Mouse (Mus musculus) heart, embryonic 11.5 days (tissue): Measurements from ENCODE around the gene Ano9. TPM values are rescaled to one million over a fixed set of nuclear protein-coding genes. Genes with fewer than 3 reads are reported as not detected.

Source experiments
- ATAC-seq: fragments of 200-750 bp; cut with Nextera tagmentation; replicated peaks from 2 replicates; pipeline ENCODE4 v1.8.0; 2017; ENCODE audit warnings: moderate library complexity; ENCODE audit not compliant: insufficient number of reproducible peaks, low FRiP score, low TSS enrichment
- H3K27ac ChIP-seq: fragments of 300-500 bp; sonication (generic); 2 replicates; pipeline ENCODE4 v1.5.1; 2014; ENCODE audit warnings: mild to moderate bottlenecking, low read depth, low read length
- H3K27me3 ChIP-seq: fragments of 300-500 bp; sonication (generic); 2 replicates; pipeline ENCODE4 v1.6.1; 2014; ENCODE audit warnings: mild to moderate bottlenecking, low read length, mixed read lengths; ENCODE audit not compliant: control insufficient read depth, insufficient read depth
- H3K36me3 ChIP-seq: fragments of 300-500 bp; sonication (generic); 2 replicates; pipeline ENCODE4 v1.6.1; 2014; ENCODE audit warnings: mild to moderate bottlenecking, low read length, moderate library complexity, mixed read lengths; ENCODE audit not compliant: control insufficient read depth, insufficient read depth
- H3K4me1 ChIP-seq: fragments of 300-500 bp; sonication (generic); 2 replicates; pipeline ENCODE4 v1.6.1; 2014; ENCODE audit warnings: low read length; ENCODE audit not compliant: control insufficient read depth, insufficient read depth
- H3K4me2 ChIP-seq: fragments of 300-500 bp; sonication (generic); 2 replicates; pipeline ENCODE4 v1.6.1; 2014; ENCODE audit warnings: mild to moderate bottlenecking, moderate library complexity
- H3K4me3 ChIP-seq: fragments of 300-500 bp; sonication (generic); 2 replicates; pipeline ENCODE4 v1.5.1; 2014; ENCODE audit warnings: low read depth, low read length
- H3K9ac ChIP-seq: fragments of 300-500 bp; sonication (generic); 2 replicates; pipeline ENCODE4 v1.6.1; 2014; ENCODE audit warnings: mild to moderate bottlenecking, low read depth, low read length, moderate library complexity
- H3K9me3 ChIP-seq: fragments of 300-500 bp; sonication (generic); replicated peaks from 2 replicates; pipeline ENCODE4 v1.6.1; 2016; ENCODE audit warnings: low read length; ENCODE audit not compliant: control insufficient read depth
- WGBS: fragments of 180-500 bp; shearing (Covaris S2); extraction: QIAGEN DNeasy Blood & Tissue Kit; methylation state at CpG from one replicate; pipeline ENCODE4 v1.1.7; 2014; ENCODE audit not compliant: insufficient replicate concordance; 5-methylcytosine and 5-hydroxymethylcytosine counted together
- polyA plus RNA-seq: library from polyadenylated mRNA; unstranded; fragments of >200 nt; fragmentation: Nextera tagmentation; extraction: Ambion mirVana; gene quantifications from 2 replicates; pipeline ENCODE4 v1.2.1, GENCODE M21; 2014

Gene Ano9
- polyA plus RNA-seq, 1 experiment from 2014 or later = 0.31 TPM

DNA sequence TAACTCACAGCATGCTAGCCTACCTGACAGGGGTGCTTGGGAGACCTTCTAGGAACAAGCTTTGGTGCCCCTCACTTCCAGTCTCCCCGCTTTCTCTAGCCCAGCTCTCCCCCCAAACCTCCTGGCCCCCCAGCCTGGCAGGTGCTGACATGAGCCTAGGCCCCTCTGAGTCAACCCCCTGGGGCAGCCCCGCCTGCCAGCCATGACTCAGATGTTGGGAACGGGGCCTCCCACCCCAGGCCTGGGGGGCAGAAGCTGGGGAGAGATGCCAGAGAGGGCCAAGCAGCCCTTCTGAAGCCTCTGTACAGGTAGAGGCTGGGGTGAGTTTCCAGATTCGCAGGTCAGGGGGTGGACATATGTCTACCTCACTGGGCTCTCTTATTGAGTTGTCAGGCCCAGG, 38.7 kb downstream of the Ano9 start:
- Histone ChIP-seq H3K27ac (no peak overlapping the region), H3K9me3 (no peaks in the 10 kb centered on the region), H3K9ac (no peak overlapping the region), H3K4me2 (no peak overlapping the region), H3K27me3 (peaks cover 69% of the 10 kb centered on the region), H3K4me1 (no peaks in the 10 kb centered on the region), H3K36me3 (no peaks in the 10 kb centered on the region), H3K4me3 (no peak overlapping the region)
- 79% methylated on average over 4 of the region's 4 CpGs for WGBS
- no peak for ATAC-seq

DNA sequence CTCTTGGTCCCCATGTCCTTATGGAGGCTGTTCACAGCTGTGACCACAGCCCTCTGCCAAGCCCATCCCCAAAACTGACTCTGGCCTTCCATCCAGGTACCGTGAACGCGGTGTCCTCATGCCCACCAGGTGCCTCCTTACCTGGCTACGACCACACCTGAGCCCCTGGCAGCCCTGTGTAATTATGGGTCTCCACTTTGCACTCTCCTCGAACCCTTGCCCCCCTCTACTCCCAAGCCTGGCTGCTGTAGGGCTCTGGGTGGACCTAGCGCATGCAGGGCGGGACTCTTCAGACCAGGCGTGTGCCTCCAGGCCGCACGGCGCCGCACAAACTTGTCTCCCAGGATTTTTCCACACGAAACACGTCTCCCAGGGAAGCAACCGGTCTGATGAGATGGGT, 39.8 kb downstream of the Ano9 start, which contains the start of gene Pkp3:
Gene Pkp3, plus strand, starts transcription at position 378 of the 400 bp plus-strand sequence.
- H3K27ac ChIP-seq = no peak within 1 kb of the TSS
- ATAC-seq = no peak
- WGBS = 82% methylated on average over 15 of the region's 15 CpGs
- no peak within 1 kb of the TSS for H3K9ac ChIP-seq
- H3K4me1 ChIP-seq = no peaks in the 10 kb centered on the region
- H3K9me3 ChIP-seq = no peaks in the 10 kb centered on the region
- peaks cover 72% of the 10 kb centered on the region for H3K27me3 ChIP-seq
- H3K4me3 ChIP-seq = no peak within 1 kb of the TSS
- H3K36me3 ChIP-seq = no peaks in the 10 kb centered on the region
- no peak within 1 kb of the TSS for H3K4me2 ChIP-seq

DNA sequence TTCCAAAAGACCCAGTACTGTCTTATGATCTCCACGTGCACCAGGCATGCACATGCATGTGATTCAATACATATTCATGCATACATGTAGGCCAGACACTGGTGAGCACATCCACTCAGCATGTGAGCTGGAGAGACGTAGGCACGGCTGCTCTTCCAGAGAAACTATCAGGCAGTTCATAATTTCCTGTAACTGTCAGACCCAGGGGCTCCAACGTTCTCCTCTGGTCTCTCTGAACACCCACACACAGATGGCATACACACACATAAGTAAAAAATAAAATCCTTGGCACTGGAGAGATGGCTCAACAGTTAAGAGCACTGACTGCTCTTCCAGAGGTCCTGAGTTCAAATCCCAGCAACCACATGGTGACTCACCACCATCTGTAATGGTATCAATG, 43.8 kb downstream of the Ano9 start:
- ATAC-seq = no peak
- Histone ChIP-seq H3K27ac (no peak overlapping the region), H3K36me3 (no peaks in the 10 kb centered on the region), H3K4me2 (no peak overlapping the region), H3K4me1 (peaks cover 4% of the 10 kb centered on the region), H3K9me3 (no peaks in the 10 kb centered on the region), H3K9ac (no peak overlapping the region), H3K27me3 (peaks cover 68% of the 10 kb centered on the region), H3K4me3 (no peak overlapping the region)
- 75% methylated on average over 4 of the region's 4 CpGs for WGBS

DNA sequence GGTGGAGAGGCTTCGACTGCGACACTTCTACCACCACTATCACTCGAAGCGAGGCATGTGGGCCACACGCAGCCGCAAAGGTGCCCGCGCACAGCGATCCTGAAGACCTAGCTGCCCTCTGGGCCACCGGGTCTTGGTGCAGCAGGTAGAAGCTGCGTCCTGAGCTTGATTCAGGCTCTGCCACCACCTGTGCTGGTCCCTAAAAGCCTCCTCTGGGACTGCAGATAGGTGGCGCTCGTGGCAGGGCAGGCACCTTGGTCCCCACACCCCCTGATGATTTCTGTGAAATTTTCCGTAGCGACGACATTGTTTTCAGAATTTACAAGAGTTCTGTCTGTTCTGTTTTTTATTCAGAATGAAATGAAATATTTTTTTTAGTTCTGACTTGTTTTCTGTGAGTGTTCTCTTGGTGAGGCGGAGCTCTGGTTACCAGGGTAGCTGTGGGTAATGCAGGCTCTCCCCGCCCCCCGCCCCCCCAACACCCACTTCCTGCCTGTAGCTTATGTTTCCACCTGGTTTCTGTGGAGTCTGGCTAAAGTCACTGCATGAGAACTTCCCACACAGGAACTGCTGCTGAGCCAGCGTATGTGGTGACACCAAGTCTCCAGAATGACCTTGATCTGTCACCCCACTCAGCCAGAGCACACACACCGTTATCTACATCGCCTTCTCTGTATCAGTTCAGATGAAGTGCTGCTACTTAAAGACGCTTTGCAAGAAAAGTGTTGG, 45.4 kb downstream of the Ano9 start:
- WGBS = 18% methylated on average over 23 of the region's 23 CpGs
- Histone ChIP-seq H3K4me1 (peaks cover 4% of the 10 kb centered on the region), H3K27ac (no peak overlapping the region), H3K9ac (no peak overlapping the region), H3K9me3 (no peaks in the 10 kb centered on the region), H3K27me3 (peaks cover 70% of the 10 kb centered on the region), H3K4me3 (no peak overlapping the region), H3K4me2 (no peak overlapping the region), H3K36me3 (no peaks in the 10 kb centered on the region)
- no peak for ATAC-seq

DNA sequence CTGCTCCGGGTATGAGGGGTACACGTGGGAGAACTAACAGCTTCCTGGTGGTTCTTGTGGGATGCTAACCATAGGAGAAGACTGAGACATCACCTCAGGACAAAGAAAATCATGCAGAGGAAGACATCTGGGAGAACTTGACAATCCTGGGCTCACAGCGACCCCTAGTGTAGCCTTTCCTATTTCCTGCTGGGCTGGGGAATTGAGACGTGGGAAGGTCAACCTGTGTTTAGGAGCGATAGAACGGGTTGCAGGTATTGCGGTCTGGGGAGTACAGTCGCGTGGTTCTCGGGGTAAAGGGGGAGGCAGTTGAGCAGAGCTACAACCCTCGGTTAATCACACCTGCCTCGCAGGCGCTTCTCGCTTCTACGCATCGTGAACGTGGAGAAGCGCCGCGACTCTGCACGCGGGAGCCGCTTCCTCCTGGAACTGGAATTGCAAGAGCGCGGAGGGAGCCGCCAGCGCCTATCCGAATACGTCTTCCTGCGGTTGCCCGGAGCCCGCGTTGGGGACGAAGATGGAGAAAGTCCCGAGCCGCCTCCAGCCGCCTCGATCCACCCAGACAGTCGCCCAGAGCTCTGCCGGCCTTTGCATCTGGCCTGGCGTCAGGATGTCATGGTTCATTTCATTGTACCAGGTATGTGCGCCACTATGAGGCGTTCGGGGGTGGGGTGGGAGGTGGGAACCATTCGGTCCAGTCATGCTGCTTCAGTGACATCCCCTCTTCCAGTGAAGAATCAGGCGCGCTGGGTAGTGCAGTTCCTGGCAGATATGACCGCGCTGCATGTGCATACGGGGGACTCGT, 47.3 kb downstream of the Ano9 start:
- peak overlapping the region; percentile 78 for H3K4me2 ChIP-seq
- H3K9me3 ChIP-seq = no peaks in the 10 kb centered on the region
- H3K36me3 ChIP-seq = no peaks in the 10 kb centered on the region
- under 1% methylated on average over 51 of the region's 51 CpGs for WGBS
- no peak overlapping the region for H3K27ac ChIP-seq
- H3K4me1 ChIP-seq = peaks cover 4% of the 10 kb centered on the region
- ATAC-seq = no peak
- peak overlapping the region; percentile 52 for H3K9ac ChIP-seq
- H3K4me3 ChIP-seq = peak overlapping the region; percentile 40
- peaks cover 69% of the 10 kb centered on the region for H3K27me3 ChIP-seq

DNA sequence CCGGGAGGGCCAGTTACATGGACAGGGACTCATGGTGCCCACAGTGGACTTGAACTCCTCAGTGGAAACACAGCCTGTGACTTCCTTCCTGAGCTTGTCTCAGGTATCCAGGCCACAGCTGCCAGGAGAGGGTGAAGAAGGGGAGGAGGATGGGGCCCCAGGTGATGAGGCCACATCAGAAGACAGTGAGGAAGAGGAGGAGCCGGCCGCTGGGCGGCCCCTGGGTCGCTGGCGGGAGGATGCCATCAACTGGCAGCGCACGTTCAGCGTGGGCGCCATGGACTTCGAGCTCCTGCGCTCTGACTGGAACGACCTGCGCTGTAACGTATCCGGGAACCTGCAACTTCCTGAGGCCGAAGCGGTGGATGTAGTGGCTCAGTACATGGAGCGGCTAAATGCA, 49.3 kb downstream of the Ano9 start:
- H3K36me3 ChIP-seq = no peaks in the 10 kb centered on the region
- 62% methylated on average over 19 of the region's 19 CpGs for WGBS
- ATAC-seq = no peak

DNA sequence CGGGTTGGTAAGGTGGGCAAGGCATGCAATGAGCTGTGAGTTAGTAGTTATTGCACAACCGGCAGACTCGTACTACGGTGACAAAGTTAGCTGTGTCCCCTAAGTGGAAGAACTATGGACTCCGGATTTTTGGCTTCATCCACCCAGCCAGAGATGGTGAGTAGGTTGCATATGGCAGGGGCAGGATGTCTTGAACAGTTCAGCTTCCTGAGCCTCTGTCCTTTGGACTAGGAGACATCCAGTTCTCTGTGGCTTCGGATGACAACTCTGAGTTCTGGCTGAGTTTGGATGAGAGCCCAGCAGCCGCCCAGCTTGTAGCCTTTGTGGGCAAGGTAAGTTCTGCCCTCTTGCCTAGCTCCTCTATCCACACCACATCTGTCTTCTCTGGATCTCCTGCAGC, 53.0 kb downstream of the Ano9 start:
- Histone ChIP-seq H3K27me3 (peaks cover 73% of the 10 kb centered on the region), H3K4me1 (0 out of 2 replicates have a peak, but pooled peaks cover 4% of the 10 kb centered on the region), H3K36me3 (no peaks in the 10 kb centered on the region), H3K9ac (no peak overlapping the region), H3K9me3 (no peaks in the 10 kb centered on the region), H3K4me3 (no peak overlapping the region), H3K27ac (no peak overlapping the region), H3K4me2 (no peak overlapping the region)
- WGBS = 81% methylated on average over 7 of the region's 7 CpGs
- no peak for ATAC-seq

More for the DNA sequence above, 49.3 kb downstream of the Ano9 start:
- Histone ChIP-seq H3K27me3 (peaks cover 65% of the 10 kb centered on the region), H3K4me3 (no peak overlapping the region), H3K9me3 (no peaks in the 10 kb centered on the region), H3K27ac (no peak overlapping the region), H3K4me2 (no peak overlapping the region), H3K9ac (no peak overlapping the region), H3K4me1 (peaks cover 4% of the 10 kb centered on the region)

DNA sequence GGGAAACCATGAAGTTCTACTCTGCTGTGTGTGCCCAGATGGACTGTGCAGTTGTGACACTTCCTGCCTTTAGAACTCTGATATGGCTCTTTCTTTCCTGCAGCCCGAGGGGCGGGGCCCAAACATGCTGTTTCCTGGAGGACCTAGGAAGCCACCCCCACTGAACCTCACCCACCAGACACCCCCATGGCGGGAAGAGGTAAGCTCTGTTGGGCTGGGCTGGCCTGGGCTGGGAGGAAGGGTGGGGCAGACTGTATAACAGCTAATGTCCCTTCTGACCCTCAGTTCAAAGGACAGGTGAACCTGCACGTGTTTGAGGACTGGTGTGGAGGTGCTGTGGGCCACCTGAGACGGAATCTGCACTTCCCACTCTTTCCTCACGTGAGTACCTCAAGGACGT, 53.4 kb downstream of the Ano9 start:
- Histone ChIP-seq H3K36me3 (no peaks in the 10 kb centered on the region), H3K4me3 (no peak overlapping the region), H3K4me2 (no peak overlapping the region), H3K27ac (no peak overlapping the region), H3K27me3 (peaks cover 75% of the 10 kb centered on the region), H3K9ac (no peak overlapping the region), H3K4me1 (0 out of 2 replicates have a peak, but pooled peaks cover 4% of the 10 kb centered on the region), H3K9me3 (no peaks in the 10 kb centered on the region)
- no peak for ATAC-seq
- WGBS = 70% methylated on average over 7 of the region's 7 CpGs
